Mouse (Mus musculus) lung, postnatal 0 days (tissue): ENCODE measurements at regions not wholly inside any gene's neighbourhood (a gene's known extent, or its start where the extent isn't known, plus 50 kb on each side); places are given as distances from the start of the nearest gene placed in this dataset.

ENCODE experiments used
- CTCF ChIP-seq: IDR thresholded peaks from 2 replicates; pipeline ENCODE4 v1.5.1; 2016; ENCODE audit warnings: antibody characterized with exemption, mild to moderate bottlenecking
- EP300 ChIP-seq: IDR thresholded peaks from 2 replicates; pipeline ENCODE4 v1.6.1; 2016; ENCODE audit warnings: antibody characterized with exemption, mild to moderate bottlenecking, control low read depth

- TF ChIP-seq CTCF (no peak), EP300 (no peak)
These were observed 83.8 kb upstream of the P2ry10 start for GRCm38 (mm10) chrX:107004496-107004895.
